Comparison of ENCODE assay signal across 8 mouse cellular contexts in genomic region chr16:31354341-31355329, GRCm38 (mm10). TPM values are rescaled to one million over a fixed set of nuclear protein-coding genes. Genes with fewer than 3 reads are reported as not detected.
DNase-seq lines count a peak whose midpoint lies in the region; ATAC-seq and TF ChIP-seq lines count a peak whose summit lies in the region.

No protein-coding gene starts in this region.

- peaks cover 6% of the 10 kb centered on the region; the same call in 1 of the 2 replicates for H3K27me3 ChIP-seq in embryonic facial prominence, embryonic 12.5 days
- no peaks in the 10 kb centered on the region for H3K27me3 ChIP-seq in heart, embryonic 11.5 days (ENCODE audit: control insufficient read depth, insufficient read depth, low read length)
- no peaks in the 10 kb centered on the region for H3K27me3 ChIP-seq in kidney, embryonic 14.5 days (ENCODE audit: control insufficient read depth, insufficient read depth, low read length)
- H3K27me3 ChIP-seq in liver, embryonic 13.5 days: no peaks in the 10 kb centered on the region
- no peaks in the 10 kb centered on the region for H3K27me3 ChIP-seq in stomach, postnatal 0 days (ENCODE audit: control insufficient read depth, insufficient read depth, low read length)

- TF ChIP-seq EP300 in stomach, postnatal 0 days (optimal IDR thresholded peaks at IDR 0.05): no peak

- H3K4me2 ChIP-seq in embryonic facial prominence, embryonic 12.5 days (replicated peaks): no peak overlapping the region
- H3K4me2 ChIP-seq in heart, embryonic 11.5 days: no peak overlapping the region
- H3K4me2 ChIP-seq in kidney, embryonic 14.5 days (replicated peaks; ENCODE audit: low read depth, low read length): no peak overlapping the region
- H3K4me2 ChIP-seq in liver, embryonic 13.5 days: no peak overlapping the region
- no peak overlapping the region for H3K4me2 ChIP-seq in stomach, postnatal 0 days (replicated peaks; ENCODE audit: low read depth)

- no peak overlapping the region for H3K27ac ChIP-seq in embryonic facial prominence, embryonic 12.5 days
- H3K27ac ChIP-seq in heart, embryonic 11.5 days (ENCODE audit: low read depth, low read length): 0 out of 2 replicates have a peak overlapping the region, but pooled peaks have one; percentile 25
- H3K27ac ChIP-seq in kidney, embryonic 14.5 days (ENCODE audit: low read depth, low read length): no peak overlapping the region
- no peak overlapping the region for H3K27ac ChIP-seq in liver, embryonic 13.5 days
- no peak overlapping the region for H3K27ac ChIP-seq in stomach, postnatal 0 days (replicated peaks)

- peak; percentile 87 for DNase-seq in B cell, adult 2 months
- DNase-seq in adrenal gland, postnatal 36 days: peak; percentile 58 to 73
- peak; percentile 24 for DNase-seq in liver, embryonic 13.5 days
- peak; percentile 80 for DNase-seq in neural tube, embryonic 10.5 days (ENCODE audit: extremely low spot score, low spot score)
- DNase-seq in stomach, postnatal 0 days (ENCODE audit: low spot score): peak; percentile 89

- no peaks in the 10 kb centered on the region for H3K36me3 ChIP-seq in embryonic facial prominence, embryonic 12.5 days
- H3K36me3 ChIP-seq in heart, embryonic 11.5 days (ENCODE audit: control insufficient read depth, insufficient read depth, low read length): no peaks in the 10 kb centered on the region
- no peaks in the 10 kb centered on the region for H3K36me3 ChIP-seq in kidney, embryonic 14.5 days (ENCODE audit: control insufficient read depth, insufficient read depth, low read length)
- H3K36me3 ChIP-seq in liver, embryonic 13.5 days: no peaks in the 10 kb centered on the region
- H3K36me3 ChIP-seq in stomach, postnatal 0 days (ENCODE audit: control insufficient read depth, insufficient read depth, low read length): no peaks in the 10 kb centered on the region

- ATAC-seq in embryonic facial prominence, embryonic 12.5 days (ENCODE audit: insufficient number of reproducible peaks, insufficient read depth, low FRiP score, low TSS enrichment): 0 out of 2 replicates have a peak, but pooled peaks have one; percentile 52
- peak; percentile 42; the same call in 1 of the 2 replicates for ATAC-seq in heart, embryonic 11.5 days (replicated peaks; ENCODE audit: insufficient number of reproducible peaks, low FRiP score, low TSS enrichment)
- peak; percentile 84; the same call in 1 of the 2 replicates for ATAC-seq in kidney, embryonic 14.5 days (ENCODE audit: low FRiP score, low TSS enrichment)
- ATAC-seq in liver, embryonic 13.5 days (ENCODE audit: low read depth): peak; percentile 23; the same call in 1 of the 2 replicates
- ATAC-seq in stomach, postnatal 0 days (ENCODE audit: low FRiP score, low TSS enrichment): peak; percentile 65

- peak; percentile 95 for TF ChIP-seq CTCF in stomach, postnatal 0 days (IDR thresholded peaks at IDR 0.05; ENCODE audit: low read depth)

- WGBS in embryonic facial prominence, embryonic 12.5 days: 28% methylated on average over 17 of the region's 17 CpGs
- 14% methylated on average over 17 of the region's 17 CpGs for WGBS in heart, embryonic 11.5 days (ENCODE audit: insufficient replicate concordance)
- 32% methylated on average over 17 of the region's 17 CpGs for WGBS in kidney, embryonic 14.5 days
- 18% methylated on average over 17 of the region's 17 CpGs for WGBS in liver, embryonic 13.5 days (ENCODE audit: insufficient replicate concordance)
- WGBS in stomach, postnatal 0 days: 17% methylated on average over 17 of the region's 17 CpGs

- H3K9me3 ChIP-seq in embryonic facial prominence, embryonic 12.5 days: no peaks in the 10 kb centered on the region
- H3K9me3 ChIP-seq in heart, embryonic 11.5 days (replicated peaks; ENCODE audit: control insufficient read depth, low read length): no peaks in the 10 kb centered on the region
- H3K9me3 ChIP-seq in kidney, embryonic 14.5 days (ENCODE audit: control insufficient read depth, low read length): no peaks in the 10 kb centered on the region
- H3K9me3 ChIP-seq in liver, embryonic 13.5 days (replicated peaks): no peaks in the 10 kb centered on the region
- H3K9me3 ChIP-seq in stomach, postnatal 0 days (ENCODE audit: control insufficient read depth, low read length): no peaks in the 10 kb centered on the region

- H3K4me1 ChIP-seq in embryonic facial prominence, embryonic 12.5 days: no peaks in the 10 kb centered on the region
- peaks cover 7% of the 10 kb centered on the region for H3K4me1 ChIP-seq in heart, embryonic 11.5 days (ENCODE audit: control insufficient read depth, insufficient read depth, low read length)
- 0 out of 2 replicates have a peak, but pooled peaks cover 3% of the 10 kb centered on the region for H3K4me1 ChIP-seq in kidney, embryonic 14.5 days (ENCODE audit: control insufficient read depth, insufficient read depth, low read length)
- peaks cover 15% of the 10 kb centered on the region for H3K4me1 ChIP-seq in liver, embryonic 13.5 days (replicated peaks)
- H3K4me1 ChIP-seq in stomach, postnatal 0 days (replicated peaks; ENCODE audit: control insufficient read depth, insufficient read depth): no peaks in the 10 kb centered on the region

- H3K9ac ChIP-seq in embryonic facial prominence, embryonic 12.5 days: no peak overlapping the region
- H3K9ac ChIP-seq in heart, embryonic 11.5 days (ENCODE audit: low read depth, low read length): no peak overlapping the region
- H3K9ac ChIP-seq in kidney, embryonic 14.5 days (ENCODE audit: low read depth, low read length): no peak overlapping the region
- no peak overlapping the region for H3K9ac ChIP-seq in liver, embryonic 13.5 days
- H3K9ac ChIP-seq in stomach, postnatal 0 days (ENCODE audit: low read length): no peak overlapping the region

- no peak overlapping the region for H3K4me3 ChIP-seq in embryonic facial prominence, embryonic 12.5 days
- no peak overlapping the region for H3K4me3 ChIP-seq in heart, embryonic 11.5 days (ENCODE audit: low read depth, low read length)
- no peak overlapping the region for H3K4me3 ChIP-seq in kidney, embryonic 14.5 days (ENCODE audit: low read length)
- H3K4me3 ChIP-seq in liver, embryonic 13.5 days (replicated peaks): no peak overlapping the region
- no peak overlapping the region for H3K4me3 ChIP-seq in stomach, postnatal 0 days (ENCODE audit: low read depth, low read length)

RNA-seq across cellular contexts. Expression of gene Apod, which starts 40.0 kb away (rescaled TPM):
- 1 to 10 TPM; 4.7 to 4.9 TPM for total RNA-seq in adrenal gland, postnatal 36 days (2021)
- polyA plus RNA-seq in embryonic facial prominence, embryonic 12.5 days (2016; fragmentation: Nextera tagmentation; extraction: Ambion mirVana): 24.6 and 24.8 TPM in 2 replicates
- not detected in 2 replicates for polyA plus RNA-seq in heart, embryonic 11.5 days (2014; fragmentation: Nextera tagmentation; extraction: Ambion mirVana)
- polyA plus RNA-seq in kidney, embryonic 14.5 days (2014; fragmentation: Nextera tagmentation; extraction: Ambion mirVana): 0.47 TPM in 2 replicates
- polyA plus RNA-seq in liver, embryonic 13.5 days (2015; fragmentation: Nextera tagmentation; extraction: Ambion mirVana): 0.14 TPM in 1 of 2 replicates, not detected in the other
- 1.0 TPM in 2 replicates for polyA plus RNA-seq in stomach, postnatal 0 days (2015; fragmentation: Nextera tagmentation; extraction: Ambion mirVana)

Comparison
In these comparisons a context has a peak if more than half of its experiments do, and no peak if none do; other contexts are left out.
1. DNase-seq: peak in every context shown above with its lines; median percentile 89 in stomach, postnatal 0 days; 87 in B cell, adult 2 months; 80 in neural tube, embryonic 10.5 days; 66 in adrenal gland, postnatal 36 days; 24 in liver, embryonic 13.5 days.
2. ATAC-seq: peak in every context shown above with its lines; median percentile 84 in kidney, embryonic 14.5 days; 65 in stomach, postnatal 0 days; 52 in embryonic facial prominence, embryonic 12.5 days; 42 in heart, embryonic 11.5 days; 23 in liver, embryonic 13.5 days.
3. RNA of gene Apod, which starts 40.0 kb away (polyA plus RNA-seq): 24.6 to 24.8 TPM in embryonic facial prominence, embryonic 12.5 days; 1.0 TPM in stomach, postnatal 0 days, 0.47 TPM in kidney, embryonic 14.5 days, 0.14 TPM in liver, embryonic 13.5 days and not detected in heart, embryonic 11.5 days; every median in the first group is over 10 times any median in the second.